Mouse (Mus musculus) E14TG2a.4 (cell line): ENCODE data around the gene Zbtb9.

ENCODE experiments used
- CTCF ChIP-seq: conservative IDR thresholded peaks from 2 replicates; pipeline ENCODE4 v1.5.1; 2014; ENCODE audit warnings: low read length
- POU5F1 ChIP-seq: IDR thresholded peaks from 2 replicates; pipeline ENCODE4 v1.6.1; 2014; ENCODE audit warnings: low read length, borderline replicate concordance

- TF ChIP-seq CTCF: no peak
- TF ChIP-seq POU5F1: no peak
Observed at GRCm38 (mm10) chr17:26945824-26946495, 27.0 kb upstream of the Zbtb9 start.
